Mouse (Mus musculus) stomach, postnatal 0 days (tissue): ENCODE data around the gene Rad17.

ENCODE experiments used
- CTCF ChIP-seq: IDR thresholded peaks from 2 replicates; pipeline ENCODE4 v1.5.1; 2016; ENCODE audit warnings: antibody characterized with exemption, low read depth, mild to moderate bottlenecking, moderate library complexity
- EP300 ChIP-seq: optimal IDR thresholded peaks from 2 replicates; pipeline ENCODE3; 2016; ENCODE audit warnings: antibody characterized with exemption

DNA sequence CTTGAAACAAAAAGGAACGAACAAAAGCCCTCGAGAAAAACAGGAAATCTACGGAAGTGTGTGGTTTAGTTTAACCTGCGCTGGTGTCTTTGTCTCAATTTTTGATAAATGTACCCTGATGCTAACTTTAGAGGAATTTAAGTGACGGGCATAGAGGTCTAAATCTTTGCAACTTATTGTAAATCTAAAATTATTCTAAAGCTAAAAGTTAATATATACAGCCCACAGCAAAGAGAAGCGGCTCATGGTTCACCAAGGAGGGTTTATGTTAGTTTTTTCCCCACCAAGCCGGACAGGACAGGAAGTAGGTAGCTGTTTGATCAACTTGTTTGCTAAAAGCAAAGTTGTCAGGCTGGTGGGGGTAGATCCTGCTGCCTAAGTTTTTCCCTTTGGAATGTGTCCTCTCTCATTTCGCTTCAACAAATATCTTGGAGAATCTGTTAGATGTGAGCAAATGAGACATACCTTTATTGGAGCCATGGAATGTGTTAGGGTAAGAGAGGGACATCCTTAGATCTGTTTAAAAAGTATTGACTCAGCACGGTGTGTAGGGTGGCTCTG lies 19.4 kb upstream of the Rad17 start:
- TF ChIP-seq EP300, result no peak
- TF ChIP-seq CTCF, result no peak
